Mouse (Mus musculus) heart, adult 9 months (tissue): Measurements from ENCODE around the gene Pik3r5.

ENCODE experiments used
- DNase-seq, 2 experiments: peaks; one replicate each; pipeline ENCODE4 v3.0.0; 2022; ENCODE audit warnings: low spot score in 2 of 2

Pik3r5 gene

DNA sequence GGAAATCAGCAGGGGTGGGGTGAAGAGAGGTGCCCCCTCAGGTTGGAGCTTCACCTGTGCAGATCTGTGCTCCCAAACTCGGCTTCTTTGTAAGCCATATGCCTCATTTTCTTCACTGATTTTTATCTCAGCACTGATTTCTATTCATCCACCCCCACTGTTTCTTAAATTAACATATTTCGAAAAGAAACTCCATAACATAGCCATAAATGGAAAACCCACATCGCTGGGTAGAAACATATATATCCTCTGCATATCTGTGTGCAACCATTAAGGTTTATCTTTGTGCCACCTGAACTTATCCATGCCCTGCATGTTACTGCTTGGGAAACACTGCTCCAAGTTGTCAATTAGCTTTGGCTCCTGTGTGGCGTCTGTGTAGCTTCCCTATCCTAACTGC, 94.5 kb downstream of the Pik3r5 start:
- DNase-seq, result no peak

DNA sequence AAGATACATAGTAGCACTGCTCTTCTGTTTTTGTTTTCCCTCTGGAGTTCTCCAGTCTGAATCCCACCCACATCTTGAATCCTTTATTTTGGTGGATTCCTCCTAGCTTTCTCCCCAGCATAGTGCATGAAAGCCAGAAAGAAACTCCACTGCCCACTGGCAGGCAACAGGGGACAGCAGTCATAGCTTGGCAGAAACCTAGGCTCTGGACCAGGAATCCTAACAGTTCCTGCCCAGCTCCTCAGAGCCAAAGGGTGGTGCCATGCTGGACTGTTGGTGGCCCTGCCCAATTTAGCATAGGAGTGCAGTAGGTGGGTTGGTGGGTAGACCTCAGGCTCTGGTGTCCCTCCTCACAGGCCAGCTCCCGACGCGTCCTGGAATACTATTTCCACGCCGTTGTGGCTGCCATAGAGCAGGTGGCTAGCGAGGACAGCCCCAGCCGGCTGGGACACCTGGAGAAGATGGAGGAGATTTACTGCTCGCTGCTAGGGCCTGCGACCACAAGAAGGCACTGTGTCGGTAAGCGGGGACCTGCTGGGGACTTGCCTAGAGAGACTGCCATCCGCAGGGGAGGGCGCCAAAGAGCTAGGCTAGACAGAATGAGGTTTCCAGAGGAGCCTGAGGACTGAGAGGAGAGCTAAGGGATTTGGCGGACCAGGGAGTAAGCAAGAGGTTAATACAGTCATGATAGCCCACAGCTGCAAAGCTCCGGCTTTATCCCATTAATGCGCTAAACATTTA, 99.3 kb downstream of the Pik3r5 start:
- peak in 1 of 2 experiments; percentile 44 for DNase-seq

DNA sequence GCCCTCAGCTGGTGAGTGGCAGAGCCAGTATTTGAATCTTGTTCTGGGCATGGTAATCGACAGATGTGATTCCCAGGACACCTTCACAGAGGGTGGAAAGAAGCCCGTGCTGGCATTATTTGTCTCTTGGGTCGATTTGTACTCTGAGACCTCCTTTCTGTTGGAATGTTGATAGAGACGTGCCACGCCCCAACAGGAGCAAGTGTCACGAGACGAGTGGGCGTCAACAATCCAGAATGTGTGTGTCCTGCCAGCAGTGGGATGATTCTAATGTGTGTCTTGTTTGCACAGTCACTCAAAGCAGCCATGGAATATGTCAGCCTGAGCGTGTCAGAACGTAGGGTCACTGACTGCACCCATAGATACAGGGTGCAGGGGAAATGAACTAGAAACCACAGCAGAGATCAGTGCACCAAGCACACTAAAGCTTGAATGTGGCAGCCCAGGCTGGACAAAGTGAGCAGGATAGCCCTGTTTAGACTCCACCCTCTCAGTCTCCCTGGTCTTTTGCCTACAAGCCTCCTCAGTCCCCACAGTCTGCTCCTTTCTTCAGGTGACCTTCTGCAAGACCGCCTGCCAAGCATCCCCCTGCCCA, 100.1 kb downstream of the Pik3r5 start:
- no peak for DNase-seq

DNA sequence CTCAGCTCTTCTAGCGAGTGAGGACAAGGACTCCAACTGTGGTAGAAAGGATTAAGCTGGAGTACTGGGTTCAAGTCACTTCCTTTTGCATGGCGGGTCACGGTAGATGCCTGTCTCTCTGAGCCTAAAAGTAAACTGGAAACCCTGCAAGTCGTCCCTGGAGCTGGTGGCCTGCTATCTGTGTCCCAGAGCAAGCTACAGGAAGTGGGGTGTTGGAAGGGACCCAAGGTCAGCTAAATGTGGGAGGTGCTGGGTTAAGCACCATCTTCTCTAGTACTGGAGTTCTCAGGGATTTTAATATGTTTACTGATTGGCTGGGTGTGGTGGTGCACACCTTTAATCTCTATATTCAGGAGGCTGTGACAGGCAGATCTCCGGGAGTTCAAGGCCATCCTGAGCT, 100.9 kb downstream of the Pik3r5 start:
- no peak for DNase-seq

DNA sequence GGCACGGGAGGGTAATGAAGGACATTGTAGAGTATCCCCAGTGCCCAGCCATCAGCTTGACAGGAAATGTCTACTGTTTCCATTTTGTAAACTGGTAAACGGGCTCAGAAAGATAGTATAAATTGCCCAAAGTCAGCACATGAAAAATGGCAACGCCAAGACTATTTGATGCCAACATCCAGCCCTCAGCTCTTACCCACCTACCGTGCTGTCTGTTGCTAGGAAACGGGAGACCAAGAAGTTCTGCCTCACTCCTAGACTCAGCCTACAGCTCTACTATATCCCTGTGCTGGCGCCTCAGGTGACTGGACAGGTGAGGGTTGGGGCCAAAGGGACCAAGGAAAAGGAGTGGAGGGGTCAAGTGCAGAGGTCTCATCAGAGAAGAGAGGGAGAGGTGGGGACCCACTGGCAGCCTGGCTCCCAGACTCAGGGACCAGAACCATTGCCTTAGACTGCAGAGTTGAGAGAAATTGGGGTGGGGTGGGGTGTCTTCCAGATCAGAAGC, 102.1 kb downstream of the Pik3r5 start:
- no peak for DNase-seq

DNA sequence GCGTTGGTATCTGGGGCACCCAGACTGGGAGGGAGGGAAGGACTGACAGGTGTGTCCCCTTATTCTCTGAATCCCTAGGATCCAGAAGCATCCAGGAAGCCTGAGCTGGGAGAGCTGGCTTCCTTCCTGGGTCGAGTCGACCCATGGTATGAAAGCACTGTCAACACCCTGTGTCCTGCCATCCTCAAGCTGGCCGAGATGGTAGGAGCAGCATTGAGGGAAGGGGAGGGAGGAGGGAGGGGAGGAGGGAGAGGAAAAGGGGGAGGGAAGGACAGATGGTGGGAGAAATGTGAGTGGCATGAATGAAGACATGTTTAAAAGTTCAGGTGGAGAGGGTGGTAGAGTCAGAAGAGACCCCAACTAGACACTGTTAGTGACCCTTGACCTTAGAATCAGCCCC, 104.1 kb downstream of the Pik3r5 start:
- DNase-seq, result no peak

DNA sequence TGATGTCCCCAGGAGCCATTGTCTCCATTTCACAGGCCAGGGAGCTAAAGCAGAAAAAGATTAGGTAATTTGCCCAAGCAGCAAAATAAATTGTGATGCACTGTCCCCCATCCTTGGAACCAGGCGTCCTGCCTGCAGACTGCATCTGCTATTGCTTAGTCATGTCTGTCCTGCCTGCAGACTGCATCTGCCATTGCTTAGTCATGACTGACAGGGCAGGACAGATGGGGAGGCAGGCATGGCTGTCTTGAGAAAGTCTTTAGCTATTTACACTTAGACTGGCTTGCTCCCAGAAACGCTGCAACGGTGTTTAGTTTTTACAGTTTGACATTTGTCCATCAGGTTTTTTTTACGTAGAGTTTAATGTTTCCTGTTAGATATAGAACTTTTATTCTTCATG, 104.5 kb downstream of the Pik3r5 start:
- DNase-seq, result no peak

DNA sequence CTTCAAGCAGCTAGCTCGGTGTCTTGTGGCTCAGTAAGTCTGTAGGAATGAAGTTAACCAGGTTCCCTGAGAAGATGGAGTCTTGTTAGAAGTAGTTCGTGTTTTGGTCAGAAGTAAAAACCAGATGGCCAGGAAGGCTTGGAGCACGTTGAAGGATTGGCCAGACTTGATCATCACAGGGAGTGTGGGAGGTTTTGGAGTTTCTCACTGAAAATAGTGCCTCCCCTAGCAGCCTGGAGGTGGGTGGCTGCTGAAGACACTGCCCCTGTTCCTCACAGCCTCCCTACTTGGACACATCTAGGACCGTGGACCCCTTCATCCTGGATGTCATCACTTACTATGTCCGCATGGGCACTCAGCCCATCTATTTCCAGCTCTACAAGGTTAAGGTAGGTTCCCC, 107.7 kb downstream of the Pik3r5 start:
- no peak for DNase-seq

DNA sequence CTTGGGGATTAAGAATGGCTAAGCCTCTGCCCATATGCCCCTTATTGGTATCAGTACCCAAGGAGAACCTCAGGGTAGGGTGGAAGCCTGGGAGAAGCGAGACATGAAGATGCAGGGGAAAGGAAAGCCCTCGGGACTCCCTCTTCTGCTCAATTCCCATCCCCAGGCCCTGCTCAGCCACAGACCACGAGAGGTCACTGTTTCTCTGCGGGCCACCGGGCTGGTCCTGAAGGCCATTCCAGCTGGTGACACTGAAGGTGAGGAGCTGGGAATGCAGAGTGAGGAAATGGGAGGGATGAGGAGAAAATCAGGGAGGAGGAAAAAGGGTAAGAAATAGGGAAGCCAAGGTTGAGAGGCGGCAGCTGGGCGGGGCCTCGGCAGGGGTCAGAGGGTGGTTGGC, 112.6 kb downstream of the Pik3r5 start:
- DNase-seq, result peak in 1 of 2 experiments; percentile 23

DNA sequence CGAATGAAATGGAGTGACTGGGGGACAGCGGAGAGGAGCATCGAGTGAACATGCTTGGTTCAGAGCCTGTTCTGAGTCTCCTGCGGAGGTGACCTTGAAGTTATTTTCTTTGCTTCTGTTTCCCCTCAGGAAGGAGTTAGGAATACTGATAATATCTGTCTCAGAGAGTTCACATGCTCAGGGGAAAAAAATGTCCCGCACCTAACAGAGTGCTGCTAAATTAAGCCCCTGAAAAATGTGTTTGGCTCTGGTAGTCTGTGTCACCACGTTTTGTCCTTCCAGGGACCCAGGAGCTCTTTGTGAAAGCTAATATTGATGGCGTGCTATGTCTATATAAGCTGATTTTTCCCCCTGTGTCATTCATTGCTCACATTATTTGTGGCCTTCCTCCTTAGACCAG, 113.3 kb downstream of the Pik3r5 start:
- DNase-seq, result peak in 1 of 2 experiments; percentile 23

DNA sequence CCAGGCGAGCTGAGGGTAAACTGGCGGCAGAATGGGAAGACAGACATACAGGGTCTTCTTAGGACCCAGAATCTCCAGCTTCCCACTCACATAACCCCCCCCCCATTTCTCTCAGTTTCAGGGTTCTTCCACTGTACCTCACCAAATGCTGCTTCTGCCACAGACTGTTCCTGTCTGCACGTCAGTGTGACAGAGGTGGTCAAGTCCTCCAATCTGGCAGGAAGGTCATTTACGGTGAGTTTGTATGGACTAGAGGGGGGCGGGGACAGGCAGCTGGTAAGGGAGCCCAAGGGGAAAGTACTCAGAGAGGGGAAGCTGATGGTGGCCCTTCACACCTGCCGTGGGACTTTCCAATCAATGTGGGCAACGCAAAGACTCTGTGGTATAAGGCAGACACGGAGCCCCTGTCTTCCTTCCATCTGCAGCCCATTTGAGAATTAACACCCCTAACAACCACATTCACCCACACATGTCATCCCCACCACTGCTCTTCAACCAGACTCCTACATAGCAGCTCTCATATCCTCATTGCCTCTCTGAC, 113.8 kb downstream of the Pik3r5 start:
- DNase-seq, result no peak
